Mouse (Mus musculus) left cerebral cortex, postnatal 10 days (tissue): ENCODE results near the gene Ifi203. TPM values are rescaled to one million over a fixed set of nuclear protein-coding genes. Genes with fewer than 3 reads are reported as not detected.
"Not testable (repeated sequence)": the region's sequence is repeated elsewhere in the genome, so short reads cannot be mapped to it uniquely, and the experiment has no call there.

Source experiments
- DNase-seq, 2 experiments: peaks; one replicate each; pipeline ENCODE4 v3.0.0; 2021 to 2022; ENCODE audit warnings: low spot score in 2 of 2, mixed read lengths in 1 of 2; ENCODE audit errors: extremely low spot score in 1 of 2
- intact Hi-C: fragments of 180-260 bp; cut with DNase I; formaldehyde crosslinking; loops from one replicate; pipeline ENCODE4 v1.15.1; 2025
- total RNA-seq, 2 experiments: library from RNA; stranded (reverse); gene quantifications; 2 replicates each; pipeline ENCODE4 v1.2.3; 2021

Gene Ifi203
- 1 to 10 TPM in 1 of 2 experiments, under 1 TPM in 1; 0.49 to 1.0 TPM for total RNA-seq

- DNase-seq, intact Hi-C loops: not testable (repeated sequence)
These were observed at the start of gene Ifi203, which contains the start of gene Mndal for GRCm38 (mm10) chr1:173941924-173942779. Ifi203 (minus strand) TSS chr1:173942672. Mndal (minus strand) TSS chr1:173942491.

- DNase-seq, intact Hi-C loops: not testable (repeated sequence)
These were observed 40.3 kb upstream of the Ifi203 start, which contains the start of gene Ifi202b for GRCm38 (mm10) chr1:173982694-173983305. Ifi202b (minus strand) TSS chr1:173982744.

- intact Hi-C loops, DNase-seq: not testable (repeated sequence)
These were observed 38.6 kb upstream of the Ifi203 start for GRCm38 (mm10) chr1:173981038-173981437.

- no peak for DNase-seq
- intact Hi-C loops = no loop called here
These were observed 35.1 kb upstream of the Ifi203 start for GRCm38 (mm10) chr1:173977622-173978021.

- intact Hi-C loops = no loop called here
- peak in 1 of 2 experiments; percentile 6 for DNase-seq
These were observed 30.6 kb upstream of the Ifi203 start for GRCm38 (mm10) chr1:173973111-173973510.

- DNase-seq, intact Hi-C loops: not testable (repeated sequence)
These were observed 19.0 kb upstream of the Ifi203 start for GRCm38 (mm10) chr1:173961491-173961890.

GRCm38 (mm10) chr1:173959998-173960397, 17.5 kb upstream of the Ifi203 start:
- DNase-seq, intact Hi-C loops: not testable (repeated sequence)

GRCm38 (mm10) chr1:173955839-173956527, 13.5 kb upstream of the Ifi203 start:
- intact Hi-C loops, DNase-seq: not testable (repeated sequence)

GRCm38 (mm10) chr1:173955071-173955796, 12.8 kb upstream of the Ifi203 start:
- intact Hi-C loops = no loop called here
- DNase-seq = no peak

GRCm38 (mm10) chr1:173953563-173953962, 11.1 kb upstream of the Ifi203 start:
- intact Hi-C loops = no loop called here
- no peak for DNase-seq

- DNase-seq, intact Hi-C loops: not testable (repeated sequence)
These were observed 6.6 kb upstream of the Ifi203 start for GRCm38 (mm10) chr1:173949044-173949443.

GRCm38 (mm10) chr1:173942780-173943066, 251 bp upstream of the Ifi203 start:
- DNase-seq, intact Hi-C loops: not testable (repeated sequence)

- DNase-seq, intact Hi-C loops: not testable (repeated sequence)
These were observed 950 bp downstream of the Ifi203 start for GRCm38 (mm10) chr1:173941522-173941921.

GRCm38 (mm10) chr1:173919279-173919678, 23.2 kb downstream of the Ifi203 start:
- DNase-seq, intact Hi-C loops: not testable (repeated sequence)

- intact Hi-C loops = no loop called here
- no peak for DNase-seq
These were observed 27.9 kb downstream of the Ifi203 start for GRCm38 (mm10) chr1:173914559-173914958.

- DNase-seq, intact Hi-C loops: not testable (repeated sequence)
These were observed 29.1 kb downstream of the Ifi203 start for GRCm38 (mm10) chr1:173913256-173913791.

GRCm38 (mm10) chr1:173912548-173913255, 29.8 kb downstream of the Ifi203 start, which contains the start of gene Ifi211:
Ifi211 (minus strand) TSS chr1:173913046.
- intact Hi-C loops, DNase-seq: not testable (repeated sequence)
